In genomic region chr16:44480616-44481015, GRCm38 (mm10) we compare ENCODE assay signal across 8 mouse cellular contexts.
DNase-seq lines count a peak whose midpoint lies in the region; ATAC-seq lines count a peak whose summit lies in the region.

No protein-coding gene starts in this region.

- H3K36me3 ChIP-seq in midbrain, embryonic 10.5 days, result peaks cover 56% of the 10 kb centered on the region
- no peaks in the 10 kb centered on the region for H3K36me3 ChIP-seq in midbrain, embryonic 15.5 days (replicated peaks)

- intact Hi-C loops in gastrocnemius, postnatal 14 days (cut with DNase I; ENCODE audit: low total_unique reads), result loop anchor here (10.0 kb wide), 1 partner anchor 224 kb away; no protein-coding TSS in a partner anchor

- no peak overlapping the region for H3K4me3 ChIP-seq in midbrain, embryonic 10.5 days
- no peak overlapping the region for H3K4me3 ChIP-seq in midbrain, embryonic 15.5 days

- no peak overlapping the region for H3K4me2 ChIP-seq in midbrain, embryonic 15.5 days

- H3K9ac ChIP-seq in midbrain, embryonic 15.5 days, result no peak overlapping the region

- H3K27ac ChIP-seq in midbrain, embryonic 10.5 days (replicated peaks), result no peak overlapping the region
- no peak overlapping the region for H3K27ac ChIP-seq in midbrain, embryonic 15.5 days

- 85% methylated on average over 7 of the region's 7 CpGs for WGBS in midbrain, embryonic 10.5 days
- 72% methylated on average over 7 of the region's 7 CpGs for WGBS in midbrain, embryonic 15.5 days

- ATAC-seq in midbrain, embryonic 15.5 days (replicated peaks), result no peak
- ATAC-seq in granulocyte monocyte progenitor cell, adult 5-6 weeks (replicated peaks; ENCODE audit: poor library complexity, severe bottlenecking), result peak; percentile 33; the same call in 1 of the 2 replicates

- H3K27me3 ChIP-seq in midbrain, embryonic 10.5 days (ENCODE audit: low read depth, poor library complexity, severe bottlenecking), result 0 out of 2 replicates have a peak, but pooled peaks cover 3% of the 10 kb centered on the region
- H3K27me3 ChIP-seq in midbrain, embryonic 15.5 days (replicated peaks), result no peaks in the 10 kb centered on the region

- no peaks in the 10 kb centered on the region for H3K9me3 ChIP-seq in midbrain, embryonic 10.5 days (replicated peaks)
- no peaks in the 10 kb centered on the region for H3K9me3 ChIP-seq in midbrain, embryonic 15.5 days

- peak; percentile 48 for DNase-seq in adrenal gland, postnatal 14 days
- no peak for DNase-seq in adrenal gland, adult 8-10 months
- peak; percentile 11 for DNase-seq in midbrain, embryonic 10.5 days (ENCODE audit: low spot score)
- peak; percentile 56 for DNase-seq in lung, postnatal 36 days
- no peak for DNase-seq in gastrocnemius, postnatal 14 days
- no peak for DNase-seq in ovary, postnatal 10 days (ENCODE audit: low spot score)

- H3K4me1 ChIP-seq in midbrain, embryonic 10.5 days, result peaks cover 11% of the 10 kb centered on the region
- peaks cover 11% of the 10 kb centered on the region for H3K4me1 ChIP-seq in midbrain, embryonic 15.5 days

Comparison
In these comparisons a context has a peak if more than half of its experiments do, and no peak if none do; other contexts are left out.
1. DNase-seq: peak in adrenal gland, postnatal 14 days (single experiment), midbrain, embryonic 10.5 days (single experiment) and lung, postnatal 36 days (single experiment); none in adrenal gland, adult 8-10 months (single experiment), gastrocnemius, postnatal 14 days (single experiment) and ovary, postnatal 10 days (single experiment).